Mouse (Mus musculus) stomach, embryonic 15.5 days (tissue): ENCODE data around the gene Zfp638. TPM values are rescaled to one million over a fixed set of nuclear protein-coding genes. Genes with fewer than 3 reads are reported as not detected.
A peak's percentile ranks its signal among the peaks of the same experiment; 100 is the strongest.
"Not testable (repeated sequence)": the region's sequence is repeated elsewhere in the genome, so short reads cannot be mapped to it uniquely, and the experiment has no call there.

ENCODE experiments used
- ATAC-seq: fragments of 200-750 bp; cut with Nextera tagmentation; 2 replicates; pipeline ENCODE4 v1.8.0; 2017; ENCODE audit warnings: low read depth, moderate number of reproducible peaks, moderate TSS enrichment; ENCODE audit not compliant: insufficient read depth, low FRiP score
- H3K27ac ChIP-seq: fragments of 300-500 bp; sonication (generic); 2 replicates; pipeline ENCODE4 v1.5.1; 2015; ENCODE audit warnings: mild to moderate bottlenecking, inconsistent platforms
- H3K27me3 ChIP-seq: fragments of 300-500 bp; sonication (generic); replicated peaks from 2 replicates; pipeline ENCODE4 v1.6.1; 2015; ENCODE audit warnings: inconsistent platforms
- H3K36me3 ChIP-seq: fragments of 300-500 bp; sonication (generic); 2 replicates; pipeline ENCODE4 v1.6.1; 2015; ENCODE audit warnings: inconsistent platforms
- H3K4me1 ChIP-seq: fragments of 300-500 bp; sonication (generic); 2 replicates; pipeline ENCODE4 v1.6.1; 2015; ENCODE audit warnings: inconsistent platforms
- H3K4me2 ChIP-seq: fragments of 300-500 bp; sonication (generic); 2 replicates; pipeline ENCODE4 v1.6.1; 2015; ENCODE audit warnings: mild to moderate bottlenecking, inconsistent platforms
- H3K4me3 ChIP-seq: fragments of 300-500 bp; sonication (generic); replicated peaks from 2 replicates; pipeline ENCODE4 v1.5.1; 2015; ENCODE audit warnings: inconsistent platforms
- H3K9ac ChIP-seq: fragments of 300-500 bp; sonication (generic); 2 replicates; pipeline ENCODE4 v1.6.1; 2015; ENCODE audit warnings: inconsistent platforms
- H3K9me3 ChIP-seq: fragments of 300-500 bp; sonication (generic); 2 replicates; pipeline ENCODE4 v1.6.1; 2016; ENCODE audit warnings: inconsistent platforms
- WGBS: fragments of 180-500 bp; shearing (Covaris S2); methylation state at CpG from one replicate; pipeline ENCODE4 v1.1.7; 2015; 5-methylcytosine and 5-hydroxymethylcytosine counted together
- polyA plus RNA-seq: library from polyadenylated mRNA; unstranded; fragments of >200 nt; fragmentation: Nextera tagmentation; extraction: Ambion mirVana; gene quantifications from 2 replicates; pipeline ENCODE4 v1.2.1, GENCODE M21; 2015

Gene Zfp638
- polyA plus RNA-seq, 1 experiment from 2014 or later: 45.2 TPM

DNA sequence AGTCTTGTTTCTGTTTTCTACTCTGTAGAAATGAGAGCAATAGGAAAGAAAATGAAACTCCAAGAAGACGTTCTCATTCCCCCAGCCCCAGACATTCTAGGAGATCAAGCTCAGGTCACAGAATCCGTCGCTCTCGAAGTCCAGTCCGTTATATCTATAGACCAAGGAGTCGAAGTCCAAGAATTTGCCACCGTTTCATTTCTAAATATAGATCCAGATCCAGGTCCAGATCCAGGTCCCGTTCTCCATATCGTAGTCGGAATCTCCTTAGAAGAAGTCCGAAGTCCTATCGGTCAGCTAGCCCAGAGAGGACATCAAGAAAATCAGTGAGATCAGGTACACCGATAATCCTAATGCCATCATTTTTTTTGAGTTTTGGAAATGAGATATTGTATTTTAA, 75.9 kb downstream of the Zfp638 start:
- Histone ChIP-seq H3K27me3 (no peaks in the 10 kb centered on the region), H3K4me1 (no peaks in the 10 kb centered on the region), H3K4me3 (no peak overlapping the region), H3K9me3 (no peaks in the 10 kb centered on the region), H3K4me2 (no peak overlapping the region), H3K36me3 (peaks cover 13% of the 10 kb centered on the region), H3K27ac (no peak overlapping the region), H3K9ac (no peak overlapping the region)
- ATAC-seq: no peak
- WGBS: 95% methylated on average over 13 of the region's 13 CpGs

- Histone ChIP-seq H3K4me1 (no peaks in the 10 kb centered on the region), H3K27me3 (no peaks in the 10 kb centered on the region), H3K4me3 (no peak overlapping the region), H3K9me3 (no peaks in the 10 kb centered on the region), H3K9ac (no peak overlapping the region), H3K27ac (no peak overlapping the region), H3K4me2 (no peak overlapping the region), H3K36me3 (peaks cover 12% of the 10 kb centered on the region)
- no peak for ATAC-seq
Observed at GRCm38 (mm10) chr6:83953603-83954002, 86.7 kb downstream of the Zfp638 start.

DNA sequence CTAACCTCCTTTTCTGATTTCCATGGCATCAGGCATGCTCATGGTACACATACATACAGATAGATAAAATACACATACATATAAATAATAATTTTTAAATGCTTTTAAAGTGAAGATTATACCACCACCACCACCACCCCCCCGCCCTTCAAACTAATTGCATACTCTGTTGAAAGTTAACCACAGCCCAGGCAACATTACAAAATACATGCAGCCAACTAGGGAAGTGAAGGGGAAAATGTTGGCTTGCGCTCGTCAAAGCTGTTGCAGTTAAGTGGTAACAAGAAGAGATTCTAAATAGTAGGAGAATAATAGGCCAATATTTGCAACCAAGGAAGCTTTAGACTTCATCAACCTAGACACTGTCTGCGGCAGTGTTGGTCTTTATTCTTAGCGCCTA, 120.7 kb downstream of the Zfp638 start:
- no peak overlapping the region for H3K4me2 ChIP-seq
- H3K4me3 ChIP-seq: no peak overlapping the region
- H3K36me3 ChIP-seq: peaks cover 4% of the 10 kb centered on the region; the same call in 1 of the 2 replicates
- no peak overlapping the region for H3K9ac ChIP-seq
- WGBS: 91% methylated on average over 5 of the region's 5 CpGs
- no peaks in the 10 kb centered on the region for H3K9me3 ChIP-seq
- no peak overlapping the region for H3K27ac ChIP-seq
- no peak for ATAC-seq
- H3K4me1 ChIP-seq: no peaks in the 10 kb centered on the region
- H3K27me3 ChIP-seq: no peaks in the 10 kb centered on the region

DNA sequence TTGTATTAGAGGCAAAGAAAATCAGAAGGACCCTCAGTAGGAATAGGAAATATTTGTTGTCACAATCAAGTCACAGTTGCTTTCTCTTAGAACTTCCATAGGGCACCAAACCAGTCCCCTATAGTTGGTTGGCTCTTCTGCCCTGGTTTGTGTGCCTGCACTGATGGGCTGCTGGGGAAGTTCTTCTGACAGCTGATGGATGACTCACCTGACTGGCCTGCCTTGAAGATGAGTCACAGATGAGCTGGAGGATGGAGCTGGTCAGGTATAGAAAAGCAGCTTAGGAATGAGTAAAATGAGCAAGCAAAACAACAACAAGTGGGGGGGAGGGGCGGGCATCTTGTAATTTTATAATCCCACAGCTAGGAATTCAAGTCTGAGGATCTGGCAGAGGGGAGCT, 135.8 kb downstream of the Zfp638 start:
- Histone ChIP-seq H3K9me3 (no peaks in the 10 kb centered on the region), H3K9ac (no peak overlapping the region), H3K36me3 (no peaks in the 10 kb centered on the region), H3K4me3 (no peak overlapping the region), H3K27ac (no peak overlapping the region), H3K4me1 (no peaks in the 10 kb centered on the region), H3K4me2 (no peak overlapping the region), H3K27me3 (no peaks in the 10 kb centered on the region)
- ATAC-seq: no peak
- WGBS: 83% methylated on average over 1 of the region's 1 CpGs

DNA sequence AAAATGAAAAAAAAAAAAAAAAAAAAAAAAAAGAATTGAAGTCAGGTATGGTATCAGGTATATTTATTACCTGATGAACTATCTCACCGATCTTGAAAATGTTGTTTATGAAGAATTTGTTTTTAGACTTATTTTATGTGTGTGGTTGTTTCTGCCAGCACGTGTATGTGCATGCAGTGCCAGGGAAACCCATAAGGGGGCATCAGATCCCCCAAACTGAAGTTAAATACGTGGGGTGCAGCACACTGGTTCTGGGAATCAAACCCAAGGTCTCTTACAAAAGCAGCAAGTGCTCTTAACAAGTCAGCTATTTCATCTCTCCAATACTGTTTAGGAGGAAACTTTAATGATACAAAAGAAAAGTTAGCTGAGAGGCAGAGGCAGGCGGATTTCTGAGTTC, 137.4 kb downstream of the Zfp638 start:
- no peaks in the 10 kb centered on the region for H3K9me3 ChIP-seq
- no peaks in the 10 kb centered on the region for H3K36me3 ChIP-seq
- H3K27ac ChIP-seq: no peak overlapping the region
- H3K27me3 ChIP-seq: 0 out of 2 replicates have a peak, but pooled peaks cover 2% of the 10 kb centered on the region
- H3K4me1 ChIP-seq: peaks cover 11% of the 10 kb centered on the region; the same call in 1 of the 2 replicates
- no peak overlapping the region for H3K9ac ChIP-seq
- no peak overlapping the region for H3K4me2 ChIP-seq
- H3K4me3 ChIP-seq: no peak overlapping the region
- no peak for ATAC-seq
- WGBS: 80% methylated on average over 4 of the region's 4 CpGs

- peak within 1 kb of the TSS; percentile 78 for H3K27ac ChIP-seq
- peak; percentile 61; the same call in 1 of the 2 replicates for ATAC-seq
- peaks cover 22% of the 10 kb centered on the region for H3K4me1 ChIP-seq
- peak within 1 kb of the TSS; percentile 85 for H3K4me2 ChIP-seq
- peak within 1 kb of the TSS; percentile 41 for H3K4me3 ChIP-seq
- H3K36me3 ChIP-seq: no peaks in the 10 kb centered on the region
- 0 out of 2 replicates have a peak, but pooled peaks cover 2% of the 10 kb centered on the region for H3K27me3 ChIP-seq
- H3K9me3 ChIP-seq: no peaks in the 10 kb centered on the region
- 0 out of 2 replicates have a peak within 1 kb of the TSS, but pooled peaks have one; percentile 4 for H3K9ac ChIP-seq
- WGBS: under 1% methylated on average over 41 of the region's 41 CpGs
Observed at GRCm38 (mm10) chr6:84008363-84009171, 141.7 kb downstream of the Zfp638 start, which contains the start of gene Dysf. Gene Dysf, plus strand, starts transcription at chr6:84008590.

- H3K27me3 ChIP-seq: 0 out of 2 replicates have a peak, but pooled peaks cover 2% of the 10 kb centered on the region
- no peak overlapping the region for H3K9ac ChIP-seq
- H3K4me1 ChIP-seq: peaks cover 22% of the 10 kb centered on the region
- H3K4me2 ChIP-seq: peak overlapping the region; percentile 85
- no peaks in the 10 kb centered on the region for H3K9me3 ChIP-seq
- WGBS: 21% methylated on average over 8 of the region's 8 CpGs
- no peaks in the 10 kb centered on the region for H3K36me3 ChIP-seq
- H3K4me3 ChIP-seq: peak overlapping the region; percentile 41
- ATAC-seq: no peak
- peak overlapping the region; percentile 78 for H3K27ac ChIP-seq
Observed at GRCm38 (mm10) chr6:84009172-84009872, 142.4 kb downstream of the Zfp638 start.

DNA sequence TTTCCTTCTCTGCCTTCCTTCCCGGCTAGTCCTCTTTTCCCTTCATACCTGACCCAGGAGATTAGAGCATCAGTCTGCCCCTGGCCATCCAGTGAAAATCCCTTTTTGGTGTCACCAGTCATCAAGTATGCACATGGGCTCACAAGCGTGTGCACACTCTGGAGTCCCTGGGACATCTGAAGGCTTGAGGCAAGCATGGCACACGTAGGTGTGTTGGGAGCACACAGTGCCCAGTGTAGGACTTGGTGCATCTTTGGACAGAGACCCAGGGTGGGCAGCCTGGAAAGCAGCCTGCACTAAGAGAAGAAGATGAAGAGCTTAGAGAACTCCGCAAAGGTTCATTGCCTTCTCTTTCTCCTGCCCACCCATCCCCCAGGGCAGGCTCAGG, 143.0 kb downstream of the Zfp638 start:
- WGBS: 37% methylated on average over 4 of the region's 4 CpGs
- Histone ChIP-seq H3K9ac (no peak overlapping the region), H3K4me1 (peaks cover 22% of the 10 kb centered on the region), H3K27me3 (0 out of 2 replicates have a peak, but pooled peaks cover 2% of the 10 kb centered on the region), H3K27ac (peak overlapping the region; percentile 78), H3K9me3 (no peaks in the 10 kb centered on the region), H3K36me3 (no peaks in the 10 kb centered on the region), H3K4me2 (peak overlapping the region; percentile 85), H3K4me3 (0 out of 2 replicates have a peak overlapping the region, but pooled peaks have one; percentile 41)
- ATAC-seq: no peak

- Histone ChIP-seq H3K4me2 (peak overlapping the region; percentile 85), H3K9ac (no peak overlapping the region), H3K36me3 (no peaks in the 10 kb centered on the region), H3K27ac (peak overlapping the region; percentile 78), H3K27me3 (0 out of 2 replicates have a peak, but pooled peaks cover 2% of the 10 kb centered on the region), H3K4me3 (no peak overlapping the region), H3K4me1 (peaks cover 24% of the 10 kb centered on the region), H3K9me3 (no peaks in the 10 kb centered on the region)
- ATAC-seq: peak; percentile 40; the same call in 1 of the 2 replicates
- 33% methylated on average over 8 of the region's 8 CpGs for WGBS
Observed at GRCm38 (mm10) chr6:84010303-84011225, 143.7 kb downstream of the Zfp638 start.

- not testable (repeated sequence) for H3K9me3 ChIP-seq, H3K4me3 ChIP-seq, H3K4me2 ChIP-seq, H3K36me3 ChIP-seq, H3K9ac ChIP-seq
- peak; percentile 50; the same call in 1 of the 2 replicates for ATAC-seq
- Histone ChIP-seq H3K27ac (peak overlapping the region; percentile 54; the same call in 1 of the 2 replicates), H3K4me1 (peaks cover 14% of the 10 kb centered on the region), H3K27me3 (peaks cover 12% of the 10 kb centered on the region; the same call in 1 of the 2 replicates)
- WGBS: 47% methylated on average over 4 of the region's 4 CpGs
Observed at GRCm38 (mm10) chr6:84014961-84015683, 148.2 kb downstream of the Zfp638 start.

DNA sequence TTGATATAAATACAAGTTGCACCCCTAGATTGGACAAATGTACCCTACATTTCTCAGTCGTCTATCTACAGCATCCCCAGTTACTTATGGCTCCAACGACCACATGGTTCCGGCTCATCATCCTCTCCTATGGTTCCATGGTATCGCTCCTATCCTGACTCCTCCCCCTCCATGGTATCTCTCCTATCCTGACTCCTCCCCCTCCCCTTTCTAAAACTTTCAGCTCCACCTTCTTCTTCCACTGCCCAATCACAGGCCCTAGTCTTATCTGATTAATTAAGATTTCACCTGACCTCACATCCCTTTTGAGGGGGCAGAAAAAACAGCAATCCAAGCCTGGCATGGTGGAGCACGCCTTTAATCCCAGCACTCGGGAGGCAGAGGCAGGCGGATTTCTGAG, 149.9 kb downstream of the Zfp638 start:
- Histone ChIP-seq H3K27ac (no peak overlapping the region), H3K4me3 (no peak overlapping the region), H3K4me2 (no peak overlapping the region), H3K9ac (no peak overlapping the region), H3K9me3 (no peaks in the 10 kb centered on the region), H3K4me1 (0 out of 2 replicates have a peak, but pooled peaks cover 10% of the 10 kb centered on the region), H3K27me3 (peaks cover 13% of the 10 kb centered on the region; the same call in 1 of the 2 replicates), H3K36me3 (no peaks in the 10 kb centered on the region)
- ATAC-seq: no peak
- 90% methylated on average over 7 of the region's 7 CpGs for WGBS
